In genomic region chr16:97510849-97511248, GRCm38 (mm10) we compare ENCODE assay signal across 28 mouse cellular contexts. TPM values are rescaled to one million over a fixed set of nuclear protein-coding genes. Genes with fewer than 3 reads are reported as not detected.
A peak's percentile ranks its signal among the peaks of the same experiment; 100 is the strongest.
DNase-seq lines count a peak whose midpoint lies in the region; ATAC-seq and TF ChIP-seq lines count a peak whose summit lies in the region.
"Had no signal": no experiment of that assay in that cellular context is flagged by ENCODE, and none has a peak within 500 bp of the region (broad histone marks: within the 10 kb centered on the region; RNA-seq: fewer than 3 reads in every experiment).

No protein-coding gene starts in this region.

- TF ChIP-seq POLR2A in small intestine, adult 2 months (IDR thresholded peaks at IDR 0.05; ENCODE audit: low read depth, low read length) = no peak

- no peak for TF ChIP-seq CTCF in small intestine, adult 2 months (IDR thresholded peaks at IDR 0.05; ENCODE audit: extremely low read depth, insufficient read length, insufficient replicate concordance, low read depth, low read length)

- no peaks in the 10 kb centered on the region for H3K9me3 ChIP-seq in intestine, embryonic 15.5 days
- no peaks in the 10 kb centered on the region for H3K9me3 ChIP-seq in forebrain, embryonic 16.5 days (ENCODE audit: control insufficient read depth, low read length)
- H3K9me3 ChIP-seq in midbrain, embryonic 15.5 days = no peaks in the 10 kb centered on the region
- H3K9me3 ChIP-seq: embryonic facial prominence, embryonic 13.5 days; forebrain, embryonic 12.5 days; G1E; heart, embryonic 10.5 days; hindbrain, embryonic 12.5 days had no signal

- ATAC-seq in intestine, embryonic 15.5 days = peak; percentile 20; the same call in 1 of the 2 replicates
- no peak for ATAC-seq in forebrain, embryonic 16.5 days
- ATAC-seq in midbrain, embryonic 15.5 days (replicated peaks) = no peak
- ATAC-seq: activated CD4-positive, CD25-positive, alpha-beta regulatory T cell, adult 4 months; CD4-positive, CD25-positive, alpha-beta regulatory T cell, adult 4 months; forebrain, postnatal 0 days; Patski had no signal

- WGBS in intestine, embryonic 15.5 days = 19% methylated on average over 5 of the region's 5 CpGs
- WGBS in small intestine, adult 2 months = 8% methylated on average over 5 of the region's 5 CpGs
- WGBS in forebrain, embryonic 16.5 days = 76% methylated on average over 5 of the region's 5 CpGs
- 79% methylated on average over 5 of the region's 5 CpGs for WGBS in midbrain, embryonic 15.5 days

- H3K9ac ChIP-seq in intestine, embryonic 15.5 days = no peak overlapping the region
- H3K9ac ChIP-seq in forebrain, embryonic 16.5 days (replicated peaks; ENCODE audit: low read depth, low read length) = no peak overlapping the region
- H3K9ac ChIP-seq in midbrain, embryonic 15.5 days = no peak overlapping the region
- H3K9ac ChIP-seq: embryonic facial prominence, embryonic 13.5 days; forebrain, embryonic 12.5 days; forebrain, postnatal 0 days; hindbrain, embryonic 12.5 days had no signal

- peak overlapping the region; percentile 46; the same call in 1 of the 2 replicates for H3K27ac ChIP-seq in intestine, embryonic 15.5 days
- H3K27ac ChIP-seq in small intestine, adult 2 months (ENCODE audit: insufficient read depth, low read depth, low read length) = peak overlapping the region; percentile 86
- no peak overlapping the region for H3K27ac ChIP-seq in forebrain, embryonic 16.5 days (ENCODE audit: low read length)
- no peak overlapping the region for H3K27ac ChIP-seq in midbrain, embryonic 15.5 days
- H3K27ac ChIP-seq: embryonic facial prominence, embryonic 13.5 days; forebrain, embryonic 12.5 days; heart, embryonic 10.5 days; hindbrain, embryonic 12.5 days had no signal

- H3K4me1 ChIP-seq in intestine, embryonic 15.5 days (replicated peaks) = no peaks in the 10 kb centered on the region
- H3K4me1 ChIP-seq in small intestine, adult 2 months (ENCODE audit: control insufficient read depth, insufficient read depth, insufficient read length, low read length) = peaks cover 40% of the 10 kb centered on the region
- H3K4me1 ChIP-seq in forebrain, embryonic 16.5 days (replicated peaks; ENCODE audit: control insufficient read depth, insufficient read depth, low read length) = no peaks in the 10 kb centered on the region
- H3K4me1 ChIP-seq in midbrain, embryonic 15.5 days = no peaks in the 10 kb centered on the region
- H3K4me1 ChIP-seq: forebrain, embryonic 12.5 days; hindbrain, embryonic 12.5 days had no signal

- no peaks in the 10 kb centered on the region for H3K27me3 ChIP-seq in intestine, embryonic 15.5 days (replicated peaks)
- no peaks in the 10 kb centered on the region for H3K27me3 ChIP-seq in small intestine, adult 2 months (ENCODE audit: control insufficient read depth, insufficient read depth, low read length)
- H3K27me3 ChIP-seq in forebrain, embryonic 16.5 days (replicated peaks; ENCODE audit: control insufficient read depth, insufficient read depth, low read length) = no peaks in the 10 kb centered on the region
- no peaks in the 10 kb centered on the region for H3K27me3 ChIP-seq in midbrain, embryonic 15.5 days (replicated peaks)
- H3K27me3 ChIP-seq: embryonic facial prominence, embryonic 13.5 days; forebrain, embryonic 12.5 days; hindbrain, embryonic 12.5 days had no signal

- DNase-seq in heart, adult 11 months = peak; percentile 79
- DNase-seq in heart, adult 8-10 months (ENCODE audit: low spot score) = no peak
- DNase-seq in lung, postnatal 10 days = peak; percentile 13
- no peak for DNase-seq in lung, postnatal 36 days
- DNase-seq: B cell, adult 2 months; cerebellum, adult 11-12 months; cerebellum, adult 9-10 months; cerebellum, postnatal 25 days; forebrain, postnatal 0 days; gastrocnemius, postnatal 14 days; heart, postnatal 10 days; heart, postnatal 4 days had no signal

- H3K4me2 ChIP-seq in intestine, embryonic 15.5 days (replicated peaks) = no peak overlapping the region
- H3K4me2 ChIP-seq in forebrain, embryonic 16.5 days (ENCODE audit: low read length) = no peak overlapping the region
- H3K4me2 ChIP-seq in midbrain, embryonic 15.5 days = no peak overlapping the region
- H3K4me2 ChIP-seq: embryonic facial prominence, embryonic 13.5 days; forebrain, embryonic 12.5 days; hindbrain, embryonic 12.5 days had no signal

- H3K4me3 ChIP-seq in intestine, embryonic 15.5 days (replicated peaks) = no peak overlapping the region
- no peak overlapping the region for H3K4me3 ChIP-seq in small intestine, adult 2 months (ENCODE audit: low read depth, low read length)
- no peak overlapping the region for H3K4me3 ChIP-seq in forebrain, embryonic 16.5 days (replicated peaks; ENCODE audit: low read length)
- H3K4me3 ChIP-seq in midbrain, embryonic 15.5 days = no peak overlapping the region
- H3K4me3 ChIP-seq: embryonic facial prominence, embryonic 13.5 days; forebrain, embryonic 12.5 days; heart, embryonic 10.5 days; hindbrain, embryonic 12.5 days had no signal

- no peaks in the 10 kb centered on the region for H3K36me3 ChIP-seq in intestine, embryonic 15.5 days
- no peaks in the 10 kb centered on the region for H3K36me3 ChIP-seq in small intestine, adult 2 months (ENCODE audit: control insufficient read depth, insufficient read depth, low read length)
- H3K36me3 ChIP-seq in forebrain, embryonic 16.5 days (ENCODE audit: control insufficient read depth, insufficient read depth) = no peaks in the 10 kb centered on the region
- no peaks in the 10 kb centered on the region for H3K36me3 ChIP-seq in midbrain, embryonic 15.5 days (replicated peaks)
- H3K36me3 ChIP-seq: embryonic facial prominence, embryonic 13.5 days; forebrain, embryonic 12.5 days; G1E; heart, embryonic 10.5 days; hindbrain, embryonic 12.5 days had no signal

RNA-seq across cellular contexts. Expression of gene Fam3b, which starts 3.8 kb away (rescaled TPM):
- not detected for total RNA-seq in heart, adult 8-10 months (2022)
- 0.85 and 1.3 TPM in 2 replicates for polyA plus RNA-seq in intestine, embryonic 15.5 days (2015; fragmentation: Nextera tagmentation; extraction: Ambion mirVana)
- polyA plus RNA-seq in small intestine, adult 2 months (2012; rRNA removed) = 64.5 and 78.2 TPM in 2 replicates
- not detected in 2 replicates for polyA plus RNA-seq in forebrain, embryonic 16.5 days (2015; fragmentation: Nextera tagmentation; extraction: Ambion mirVana)
- polyA plus RNA-seq in midbrain, embryonic 15.5 days (2015; fragmentation: Nextera tagmentation; extraction: Ambion mirVana) = not detected in 2 replicates
- total RNA-seq: adrenal gland, adult 18-20 months; adrenal gland, postnatal 14 days; forebrain, postnatal 0 days; gastrocnemius, adult 18-20 months; gastrocnemius, postnatal 14 days; heart, postnatal 10 days; heart, postnatal 4 days had no signal
- polyA plus RNA-seq: embryonic facial prominence, embryonic 13.5 days; forebrain, embryonic 12.5 days; forebrain, postnatal 0 days; G1E; heart, embryonic 10.5 days; heart, embryonic 14.5 days; hindbrain, embryonic 12.5 days; Patski had no signal

RNA-seq across cellular contexts. Expression of gene Mx1, which starts 48.1 kb away (rescaled TPM):
- total RNA-seq in heart, adult 8-10 months (2022) = 1 to 10 TPM; 1.2 to 2.2 (median 1.9) TPM
- polyA plus RNA-seq in intestine, embryonic 15.5 days (2015; fragmentation: Nextera tagmentation; extraction: Ambion mirVana) = 0.15 and 0.23 TPM in 2 replicates
- 1.0 and 1.2 TPM in 2 replicates for polyA plus RNA-seq in small intestine, adult 2 months (2012; rRNA removed)
- 0.45 TPM in 1 of 2 replicates, not detected in the other for polyA plus RNA-seq in forebrain, embryonic 16.5 days (2015; fragmentation: Nextera tagmentation; extraction: Ambion mirVana)
- polyA plus RNA-seq in midbrain, embryonic 15.5 days (2015; fragmentation: Nextera tagmentation; extraction: Ambion mirVana) = 0.19 and 0.34 TPM in 2 replicates
- polyA plus RNA-seq: G1E; heart, embryonic 10.5 days had no signal

Comparison
In these comparisons a context has a peak if more than half of its experiments do, and no peak if none do; other contexts are left out.
1. DNase-seq: peak in heart, adult 11 months (single experiment) and lung, postnatal 10 days (single experiment); none in heart, adult 8-10 months (single experiment) and lung, postnatal 36 days (single experiment).
2. H3K27ac ChIP-seq: peak in intestine, embryonic 15.5 days (single experiment) and small intestine, adult 2 months (single experiment); none in forebrain, embryonic 16.5 days (single experiment) and midbrain, embryonic 15.5 days (single experiment).
3. RNA of gene Fam3b, which starts 3.8 kb away (polyA plus RNA-seq): 64.5 to 78.2 TPM in small intestine, adult 2 months; 0.85 to 1.3 TPM in intestine, embryonic 15.5 days, not detected in forebrain, embryonic 16.5 days and not detected in midbrain, embryonic 15.5 days; every median in the first group is over 10 times any median in the second.